Mouse (Mus musculus) testis, adult 2 months (tissue): ENCODE measurements at regions not wholly inside any gene's neighbourhood (a gene's known extent, or its start where the extent isn't known, plus 50 kb on each side); places are given as distances from the start of the nearest gene placed in this dataset.

Source experiments
- CTCF ChIP-seq: fragments of 200-500 bp; IDR thresholded peaks from 2 replicates; pipeline ENCODE4 v1.5.1; 2012; ENCODE audit warnings: low read depth, mild to moderate bottlenecking, inconsistent platforms, low read length, moderate library complexity; ENCODE audit not compliant: control insufficient read depth, insufficient read depth, insufficient replicate concordance
- POLR2A ChIP-seq: fragments of 200-500 bp; IDR thresholded peaks from 2 replicates; pipeline ENCODE4 v1.6.1; 2012; ENCODE audit warnings: low read depth, mild to moderate bottlenecking, inconsistent platforms, low read length, moderate library complexity; ENCODE audit not compliant: control insufficient read depth

GRCm38 (mm10) chr13:5714191-5714591 lies 147.1 kb upstream of the Klf6 start:
- no peak for TF ChIP-seq CTCF
- no peak for TF ChIP-seq POLR2A
